Mouse (Mus musculus) cerebellum, adult 9-11 months (tissue): Measurements from ENCODE around the gene Efna5.

Experiments used
- DNase-seq: peaks from one replicate; pipeline ENCODE4 v3.0.0; 2022

Efna5 gene

DNA sequence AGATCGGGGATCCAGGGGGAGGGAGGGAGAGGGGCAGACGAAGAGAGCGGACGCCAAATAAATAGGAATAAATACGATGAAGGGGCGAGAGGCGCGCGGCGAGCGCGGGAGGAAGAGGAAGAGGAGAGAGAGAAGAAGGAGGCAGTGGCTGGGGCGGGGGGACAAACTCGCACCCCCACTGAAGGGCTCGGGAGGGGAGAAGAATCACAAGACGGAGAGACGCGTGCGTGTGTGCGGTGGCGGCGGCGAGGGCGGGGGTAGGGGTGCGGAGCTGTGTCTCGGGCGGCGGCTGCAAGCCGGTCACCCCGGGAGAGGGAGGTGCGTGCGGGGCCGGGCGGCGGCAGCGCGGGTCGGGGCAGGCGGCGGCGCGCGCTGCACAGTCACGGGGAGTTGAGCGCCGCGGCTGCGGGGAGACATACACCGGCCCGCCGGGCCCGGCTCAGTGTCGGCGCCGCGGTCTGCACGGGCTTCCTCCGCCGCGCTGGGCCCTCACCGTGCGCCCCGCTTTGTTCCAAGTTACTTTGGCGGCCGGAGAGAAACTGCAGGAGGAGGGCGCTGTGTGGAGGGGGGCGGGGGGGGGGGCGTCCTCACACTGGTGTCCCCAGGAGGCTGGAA is at the start of gene Efna5:
Gene Efna5 (minus strand): TSS at position 142 of the 615 bp plus-strand sequence.
- DNase-seq: peak; percentile 18

DNA sequence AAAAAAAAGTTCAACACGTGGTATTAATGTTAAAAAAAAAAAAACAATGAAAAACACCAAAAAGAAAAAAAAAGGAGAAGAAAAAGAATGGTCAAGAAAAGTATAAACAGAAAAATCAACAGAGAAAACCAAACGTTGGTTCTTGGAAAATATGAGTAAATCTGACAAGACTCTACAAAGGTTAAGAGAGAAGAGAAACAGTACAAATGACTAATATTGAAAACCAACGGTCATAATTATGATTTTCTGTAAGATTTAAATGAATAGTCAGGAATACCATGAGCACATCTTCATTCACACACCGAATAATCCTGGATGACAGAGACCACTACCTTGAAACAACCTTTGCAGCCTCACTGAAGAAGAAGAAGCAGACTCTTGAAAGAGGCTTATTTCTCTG is 34.2 kb upstream of the Efna5 start:
- no peak for DNase-seq

DNA sequence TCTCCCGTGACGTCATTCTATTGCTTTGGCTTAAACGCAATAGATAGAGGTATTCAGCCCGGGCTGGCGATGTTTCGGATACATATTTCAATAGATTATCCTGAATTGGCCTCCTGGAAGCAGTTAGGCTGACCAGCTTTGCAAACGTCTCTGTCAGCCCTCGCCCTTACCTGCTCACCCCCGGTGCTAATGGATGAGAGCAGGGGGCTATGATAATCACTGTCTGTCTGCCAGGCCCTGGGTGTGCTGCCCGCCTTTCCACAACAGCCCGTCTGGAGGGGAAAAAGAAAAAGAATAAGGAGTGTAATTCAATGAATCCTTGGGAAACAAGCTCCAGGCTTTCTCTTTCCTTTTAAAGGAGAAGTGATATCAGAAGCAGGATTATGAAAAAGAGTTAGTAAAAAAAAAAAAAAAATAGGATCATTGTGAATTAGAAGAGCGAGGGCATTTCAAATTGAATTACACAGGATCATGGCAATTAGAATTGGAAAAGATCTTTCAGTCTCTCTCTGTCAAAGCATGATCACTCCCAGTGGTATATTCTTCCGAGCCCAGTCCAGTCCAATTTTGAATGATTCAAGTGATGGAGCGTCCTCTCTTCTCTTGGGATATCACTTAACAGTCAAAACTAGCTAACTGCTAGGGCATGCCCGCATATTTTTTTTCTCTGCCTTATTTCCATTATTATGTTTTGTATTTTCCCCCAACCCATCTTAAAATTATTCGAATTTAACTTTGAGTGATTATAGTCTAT is 24.8 kb upstream of the Efna5 start:
- DNase-seq: no peak

DNA sequence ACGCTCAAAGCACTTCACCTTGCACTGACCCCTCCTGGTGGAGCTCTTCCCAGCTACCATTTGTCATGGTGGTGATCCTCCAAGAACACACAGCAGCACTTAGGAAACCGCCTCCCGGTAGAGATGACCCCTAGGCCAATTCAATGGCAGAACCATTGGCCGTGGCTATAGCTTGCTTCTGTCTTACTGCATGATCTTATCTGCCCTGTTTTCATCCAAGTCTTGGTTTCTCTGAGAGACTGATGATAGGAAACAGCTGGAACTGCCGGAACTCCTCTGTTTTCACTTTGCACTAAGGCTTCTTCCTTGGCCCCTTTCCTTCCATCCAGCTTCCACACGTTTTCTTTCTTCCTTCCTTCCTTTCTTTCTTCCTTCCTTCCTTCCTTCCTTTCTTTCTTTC is 17.9 kb upstream of the Efna5 start:
- no peak for DNase-seq

DNA sequence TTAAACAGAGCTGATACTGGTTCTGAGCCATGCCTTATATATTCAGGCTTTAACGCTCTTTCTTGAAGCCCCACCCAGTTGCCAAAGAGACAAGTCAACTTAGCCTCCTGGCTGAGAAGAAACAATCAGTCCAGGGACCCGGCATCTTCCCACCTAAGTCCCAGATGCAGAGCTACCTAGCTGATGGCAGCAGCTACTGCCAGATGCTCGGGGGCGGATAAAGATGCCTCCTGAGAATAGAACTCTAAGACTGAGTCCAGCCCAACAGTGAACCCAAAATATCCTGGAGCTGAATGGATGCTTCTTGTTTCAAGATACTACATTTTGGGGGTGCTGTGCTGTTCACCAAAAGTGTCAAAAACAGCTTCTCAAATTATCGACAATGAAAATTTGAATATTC is 8.9 kb upstream of the Efna5 start:
- no peak for DNase-seq

DNA sequence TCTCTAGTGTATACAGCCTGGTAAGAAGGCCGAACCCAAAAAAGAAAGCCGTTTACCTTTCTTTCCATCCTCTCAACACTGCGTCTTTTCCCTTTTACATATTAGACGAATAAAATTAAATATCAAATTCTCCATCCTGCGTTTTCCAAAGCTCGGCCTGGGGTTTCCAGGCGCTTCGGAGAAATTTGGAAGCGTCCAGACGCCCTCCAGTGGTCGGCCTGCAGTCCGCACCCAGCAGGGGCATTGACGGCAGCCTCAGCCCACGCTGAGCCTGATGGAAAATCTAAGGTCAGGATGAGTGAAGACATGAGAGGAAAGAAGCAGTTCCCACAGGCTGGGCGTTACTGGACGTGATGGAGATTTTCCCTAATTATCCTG is 3.0 kb upstream of the Efna5 start:
- peak; percentile 39 for DNase-seq

DNA sequence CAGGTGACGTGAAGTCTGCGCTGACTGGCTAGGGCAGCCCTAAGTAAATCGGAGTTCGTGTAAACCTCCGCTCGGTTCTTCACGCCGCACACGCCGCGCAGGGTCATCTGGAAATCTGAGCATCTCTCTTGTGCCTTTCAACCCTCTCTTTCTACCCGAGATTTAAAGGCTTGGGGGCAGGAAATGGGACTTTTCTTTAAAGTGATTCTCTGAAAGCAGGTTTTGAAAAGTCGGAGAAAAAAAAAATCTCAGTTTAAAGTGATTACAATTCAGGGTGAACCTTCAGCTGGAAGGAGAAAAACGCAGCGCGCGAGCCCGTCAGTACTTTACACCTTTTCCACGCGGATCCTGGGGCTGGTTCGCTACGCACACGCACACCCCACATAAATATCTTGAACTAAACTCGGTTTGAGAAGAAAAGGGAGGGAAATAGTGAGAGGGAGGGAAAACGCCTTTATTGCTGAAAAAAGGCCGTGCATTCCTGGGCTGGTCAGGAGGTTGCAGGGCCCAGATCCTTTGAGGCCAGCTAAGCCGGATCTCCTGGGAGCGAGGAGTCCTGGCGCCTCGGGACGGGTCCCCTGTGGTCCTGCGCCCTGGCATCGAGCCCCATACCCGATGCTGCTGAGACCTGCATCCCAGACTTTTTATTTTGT is 2.5 kb upstream of the Efna5 start:
- peak; percentile 24 for DNase-seq

DNA sequence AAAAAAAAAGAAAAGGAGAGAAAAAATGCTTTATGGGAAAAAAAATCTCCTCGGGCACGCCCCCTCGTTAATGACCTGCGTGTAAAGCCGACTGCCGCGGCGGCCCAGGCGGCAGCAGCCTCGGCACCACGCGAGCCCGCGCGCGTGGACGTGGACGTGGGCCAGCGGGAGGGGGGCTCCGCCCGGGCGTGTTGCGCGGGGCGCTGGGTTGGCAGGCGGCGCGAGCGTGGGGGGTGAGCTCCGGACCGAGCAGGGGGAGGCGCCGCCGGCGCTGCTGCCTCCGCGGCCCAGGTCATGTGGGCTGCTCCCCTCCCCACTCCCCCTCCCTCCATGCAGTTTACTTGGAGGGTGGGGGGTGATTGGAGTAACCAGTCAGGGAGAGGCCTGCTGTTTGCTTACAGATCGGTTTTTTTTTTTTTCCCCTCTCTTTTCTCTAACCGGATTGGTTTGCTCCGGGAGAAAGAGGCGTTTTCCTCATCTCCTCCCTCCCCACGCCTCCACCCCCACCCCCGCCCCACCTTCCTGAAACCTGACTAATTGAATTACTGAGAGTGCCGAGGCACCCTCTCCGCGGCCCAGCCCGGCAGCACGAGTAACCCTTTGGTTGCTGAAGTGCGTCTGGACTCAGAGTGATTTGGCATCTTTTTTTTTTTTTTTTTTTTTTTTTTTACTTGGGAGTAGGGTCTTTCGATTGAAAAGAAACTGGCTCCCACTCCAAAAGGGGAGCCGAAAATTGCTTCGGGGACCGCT is 1.8 kb upstream of the Efna5 start:
- peak; percentile 59 for DNase-seq

DNA sequence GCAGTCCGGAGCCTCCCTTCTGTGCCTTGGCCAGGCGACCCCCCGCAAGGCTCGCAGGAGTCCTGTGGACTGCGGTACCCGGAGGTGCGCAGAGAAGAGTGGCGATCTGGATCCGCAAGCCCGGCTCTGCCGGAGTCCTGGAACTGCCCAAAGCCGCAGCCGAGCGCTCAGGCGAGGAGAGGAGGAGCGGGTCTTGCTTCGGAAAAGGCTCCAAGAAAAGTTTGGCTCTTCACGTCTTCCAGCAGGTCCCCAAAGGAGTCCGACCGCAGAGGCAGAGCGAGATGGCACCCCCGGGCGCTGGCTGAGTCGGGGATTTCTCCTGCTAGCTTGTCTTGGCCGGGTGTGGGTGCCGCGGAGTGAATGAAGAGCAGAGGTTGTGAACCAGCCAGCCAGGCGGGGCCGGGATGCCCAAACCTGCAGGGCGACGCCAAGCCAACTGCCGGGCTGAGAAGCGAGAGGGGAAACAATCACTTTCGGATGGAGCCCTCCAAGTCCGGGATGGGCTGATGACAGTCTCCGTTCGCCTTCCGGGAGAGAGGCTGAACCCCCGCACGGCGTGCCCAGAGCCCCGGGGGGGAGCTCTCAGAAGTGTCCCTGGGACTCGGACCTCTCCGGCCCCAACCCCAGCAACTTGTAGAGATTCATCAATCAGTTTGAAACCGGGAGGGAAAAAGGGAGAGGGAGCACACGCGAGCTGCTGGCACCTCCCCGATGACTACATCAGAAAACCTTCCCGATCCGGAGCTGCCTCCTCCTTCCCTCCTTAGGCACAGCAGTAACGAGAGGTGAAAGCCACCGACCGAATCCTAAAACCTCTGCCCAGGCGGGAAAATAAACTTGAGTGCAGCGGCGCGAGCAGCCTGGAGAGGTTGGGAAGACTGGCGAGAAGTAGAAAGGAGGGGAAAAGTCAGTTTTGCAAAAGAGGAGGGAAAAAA is 941 bp upstream of the Efna5 start:
- DNase-seq: peak; percentile 19

DNA sequence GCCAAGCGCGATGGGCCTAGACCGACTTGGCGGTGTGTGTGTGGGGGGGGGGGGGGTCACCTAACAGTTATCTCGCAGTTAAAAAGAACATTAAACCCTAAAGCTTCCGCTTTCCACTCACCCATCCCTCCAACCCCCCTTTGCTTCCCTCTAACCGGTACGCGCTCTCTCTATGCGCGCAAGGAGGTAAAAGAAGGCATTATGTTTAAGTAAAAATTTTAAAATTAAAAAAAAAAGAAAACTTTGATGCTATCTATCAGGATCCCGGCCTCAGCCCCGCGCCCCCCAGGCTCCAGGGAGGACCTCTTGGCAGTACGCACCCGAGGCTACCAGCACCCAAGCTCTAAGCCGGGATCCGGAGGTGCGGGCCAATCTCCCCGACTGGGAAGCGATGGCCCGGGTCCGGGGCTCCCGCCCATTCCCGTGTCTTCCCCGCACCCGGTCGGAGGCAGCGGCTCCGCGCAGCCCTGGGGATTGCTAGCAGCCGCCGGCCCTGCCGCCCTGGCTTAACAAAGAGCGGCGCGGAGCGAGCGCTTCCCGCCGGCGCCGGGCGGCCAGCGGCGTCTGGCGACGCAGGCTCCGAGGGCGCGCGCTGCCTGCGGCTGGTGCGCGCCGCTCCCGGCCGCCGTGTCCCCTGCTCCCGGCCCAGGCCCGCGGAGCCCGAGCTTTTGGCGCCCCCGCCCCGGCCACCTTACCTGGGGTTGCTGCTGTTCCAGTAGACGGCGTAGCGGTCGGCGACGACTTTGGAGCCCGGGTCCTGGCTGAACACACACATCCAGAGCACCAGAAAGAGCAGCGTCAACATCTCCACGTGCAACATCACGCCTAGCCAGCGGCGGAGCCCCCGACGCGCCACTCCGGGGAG is 574 bp downstream of the Efna5 start:
- DNase-seq: peak; percentile 15

DNA sequence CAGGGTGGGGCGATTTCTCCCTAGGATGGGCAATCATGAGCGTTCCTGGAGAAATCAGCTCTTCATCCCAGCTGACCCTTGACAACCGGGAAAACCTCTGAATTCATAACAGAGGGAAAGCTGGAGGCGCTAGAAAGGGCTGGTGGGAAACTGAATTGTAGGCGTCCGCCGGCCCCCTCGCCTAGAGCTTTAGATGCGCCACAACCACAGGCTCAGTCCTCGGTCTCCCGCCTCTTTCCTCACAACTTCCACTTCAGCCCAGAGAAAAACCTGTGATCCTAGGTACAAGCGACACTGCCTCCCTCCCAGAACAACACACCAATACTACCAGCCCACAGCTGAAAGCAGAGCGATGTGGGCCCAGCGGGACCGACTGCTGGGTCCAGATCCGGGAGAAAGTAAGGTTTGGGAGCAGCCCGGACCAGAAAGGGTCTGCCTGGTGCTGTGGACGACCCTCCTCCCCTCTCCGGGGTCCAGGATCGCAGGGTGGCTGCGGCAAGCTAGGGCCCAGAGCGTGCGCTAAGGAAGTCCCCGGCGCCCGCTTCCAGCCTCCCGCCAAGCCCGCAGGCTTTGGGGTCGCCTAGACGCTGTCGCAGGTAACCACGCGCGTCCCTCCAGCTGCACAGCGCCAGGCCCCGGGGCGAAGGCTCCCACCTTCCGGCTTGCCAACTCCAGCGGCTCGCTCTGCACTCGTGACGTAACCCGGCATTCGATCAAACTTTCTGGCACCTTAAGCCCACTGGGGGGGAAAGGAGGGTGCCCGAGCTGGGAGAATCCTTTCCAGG is 1.4 kb downstream of the Efna5 start:
- DNase-seq: peak; percentile 7

DNA sequence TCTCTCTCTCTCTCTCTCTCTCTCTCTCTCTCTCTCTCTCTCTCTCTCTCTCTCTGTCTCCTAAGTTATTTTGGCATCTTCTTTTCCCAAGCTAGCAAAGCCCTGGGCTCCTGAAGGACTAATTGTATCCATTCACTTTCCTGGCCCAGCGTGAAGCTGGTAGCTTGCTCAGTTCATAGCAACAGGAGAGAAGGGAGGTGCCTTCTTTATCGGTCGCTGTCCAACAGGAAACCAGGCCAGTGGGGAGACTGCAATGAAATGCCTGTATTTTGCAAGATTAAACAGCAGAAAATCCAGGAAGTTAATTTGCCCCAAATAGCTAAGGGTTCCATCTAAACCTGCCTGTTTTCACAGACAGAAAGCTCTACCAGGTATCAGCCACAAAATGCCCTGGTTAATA is 5.4 kb downstream of the Efna5 start:
- no peak for DNase-seq

DNA sequence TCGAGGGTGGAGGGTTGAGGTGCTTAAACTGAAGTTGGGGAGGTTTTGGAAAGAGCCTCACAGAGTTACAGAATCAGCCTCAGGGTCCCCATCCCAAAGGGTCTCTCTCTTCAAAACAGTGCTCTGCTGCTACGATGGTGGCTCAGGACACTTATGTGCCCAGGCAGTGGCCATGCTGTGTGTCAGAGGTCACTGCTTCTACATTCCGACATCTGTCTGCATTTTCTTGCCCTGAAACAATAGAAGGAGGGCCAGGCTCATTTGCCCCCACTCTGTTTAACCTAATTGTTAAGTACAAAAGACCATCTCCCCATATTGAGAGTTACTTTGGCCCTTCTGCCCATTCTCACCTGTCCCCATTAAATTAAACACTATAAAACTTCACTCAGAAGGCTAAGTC is 9.2 kb downstream of the Efna5 start:
- no peak for DNase-seq

DNA sequence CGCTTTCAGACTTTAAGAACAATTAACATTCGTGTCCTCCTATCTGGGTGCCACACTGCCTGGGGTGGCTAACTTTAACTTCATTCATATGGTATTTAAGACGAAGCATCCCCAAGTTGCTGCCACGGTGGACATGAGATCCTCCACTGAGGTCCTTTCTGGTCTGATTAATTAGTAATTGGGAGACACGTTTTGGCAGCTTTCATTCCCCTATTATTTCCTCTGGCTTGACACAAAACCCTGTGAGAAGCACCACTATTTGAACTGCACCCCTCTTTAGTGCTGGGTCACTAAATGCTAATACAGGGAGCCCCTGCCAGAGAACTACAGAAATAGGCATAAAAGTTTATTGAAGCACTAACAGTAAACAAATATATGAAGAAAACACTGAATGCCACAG is 9.9 kb downstream of the Efna5 start:
- DNase-seq: no peak

DNA sequence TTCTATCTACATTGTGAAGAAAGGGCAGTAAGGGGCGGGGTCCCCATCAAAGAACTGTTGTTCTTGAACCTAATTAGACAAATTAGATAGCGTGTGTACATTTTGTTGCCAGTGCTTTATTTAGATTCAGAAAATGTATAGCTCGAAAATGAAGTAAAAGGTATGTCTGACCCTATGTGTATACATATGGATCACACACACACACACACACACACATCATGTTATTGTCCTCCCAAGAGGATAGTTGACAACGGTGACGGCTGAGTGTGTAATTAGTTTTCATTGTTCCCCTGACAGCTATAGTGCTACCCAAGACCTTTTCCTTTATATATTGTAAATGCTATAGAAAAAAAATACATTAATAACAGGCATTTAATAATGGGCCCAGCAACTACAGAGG is 10.7 kb downstream of the Efna5 start:
- DNase-seq: no peak

DNA sequence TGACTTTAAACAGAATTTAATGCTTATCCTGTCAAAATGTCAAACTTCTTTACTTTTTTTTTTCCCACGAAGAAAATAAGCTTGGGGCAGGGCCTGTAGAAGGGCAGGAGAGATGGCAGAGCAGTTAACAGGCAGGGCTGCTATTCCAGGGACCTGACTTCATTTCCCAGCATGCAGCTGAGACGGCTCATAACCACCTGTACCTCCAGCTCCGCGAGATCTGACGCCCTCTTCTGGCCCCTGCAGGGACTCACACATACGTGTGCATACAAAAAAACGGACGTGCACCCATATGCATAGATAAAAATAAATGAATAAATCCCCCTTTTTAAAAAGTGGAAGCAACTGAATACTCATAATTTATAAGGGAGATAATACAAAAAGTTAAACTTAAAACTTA is 16.2 kb downstream of the Efna5 start:
- no peak for DNase-seq

DNA sequence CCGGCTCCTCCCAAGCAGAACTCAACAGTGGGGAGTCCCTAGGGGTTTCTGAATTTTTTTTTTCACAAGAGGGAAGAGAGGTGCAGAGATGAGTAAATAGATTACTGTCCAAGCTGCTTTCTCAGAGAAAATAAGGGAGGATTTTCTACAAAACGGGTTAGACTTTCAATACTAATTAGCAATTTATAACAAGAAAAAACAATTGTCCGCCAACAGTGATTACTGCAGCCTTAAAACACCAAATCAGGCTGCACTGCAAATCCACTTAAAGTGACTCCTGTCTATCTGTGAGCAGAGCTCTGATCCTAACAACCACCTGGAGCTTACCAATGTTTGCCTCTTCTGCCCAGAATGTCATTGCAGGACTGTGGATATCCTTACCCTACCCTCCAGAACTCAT is 18.1 kb downstream of the Efna5 start:
- no peak for DNase-seq

DNA sequence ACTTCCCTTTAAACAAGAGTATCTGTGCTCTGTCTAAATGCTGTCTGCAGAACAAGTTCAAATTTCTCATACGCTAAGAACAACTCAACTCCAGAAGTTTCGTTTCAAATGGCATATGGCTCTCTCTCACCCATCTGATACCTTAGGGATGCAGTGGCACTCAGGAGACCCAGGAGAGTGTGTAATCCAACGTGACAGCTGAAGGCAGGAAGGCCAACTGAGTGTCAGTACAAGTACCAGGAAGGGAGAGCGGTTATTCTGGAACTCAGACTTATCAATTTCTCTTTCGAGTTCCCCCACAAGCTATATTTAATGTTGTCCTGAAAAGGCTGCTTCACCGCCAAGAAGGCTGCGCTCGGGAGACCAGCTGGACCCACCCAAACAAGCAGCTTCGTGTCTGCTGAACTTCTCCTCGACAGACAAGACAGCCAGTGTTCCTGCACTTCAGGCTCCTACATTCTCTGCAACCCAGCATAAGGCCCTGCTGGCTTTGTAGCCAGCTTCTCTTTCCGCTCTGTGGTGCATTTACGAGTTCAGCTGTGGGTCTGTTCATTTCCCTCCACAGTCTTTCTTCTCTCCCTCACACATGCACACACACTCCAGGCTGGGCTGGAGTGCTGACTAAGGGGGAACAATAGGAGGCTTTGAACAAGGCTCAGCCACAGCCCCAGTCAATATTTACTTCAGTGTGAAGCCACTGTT is 18.7 kb downstream of the Efna5 start:
- DNase-seq: no peak

DNA sequence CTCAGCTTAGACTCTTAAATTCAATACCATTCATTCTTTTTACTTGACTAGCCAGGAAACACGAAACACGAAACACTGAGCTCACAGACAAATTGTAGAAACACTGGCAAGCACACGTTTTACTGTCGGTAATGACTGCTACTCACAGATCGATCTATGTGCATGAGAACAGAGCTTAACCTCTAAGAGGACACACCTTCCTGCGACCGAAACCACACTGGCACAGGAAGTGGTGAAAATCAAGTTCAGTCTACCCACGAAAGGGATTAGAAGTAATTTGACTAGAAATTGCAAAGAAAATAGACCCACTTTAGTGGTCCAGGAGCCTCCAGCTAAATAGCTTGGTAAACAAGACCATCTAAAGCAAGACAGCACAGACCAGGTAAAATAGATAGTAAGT is 23.8 kb downstream of the Efna5 start:
- no peak for DNase-seq

DNA sequence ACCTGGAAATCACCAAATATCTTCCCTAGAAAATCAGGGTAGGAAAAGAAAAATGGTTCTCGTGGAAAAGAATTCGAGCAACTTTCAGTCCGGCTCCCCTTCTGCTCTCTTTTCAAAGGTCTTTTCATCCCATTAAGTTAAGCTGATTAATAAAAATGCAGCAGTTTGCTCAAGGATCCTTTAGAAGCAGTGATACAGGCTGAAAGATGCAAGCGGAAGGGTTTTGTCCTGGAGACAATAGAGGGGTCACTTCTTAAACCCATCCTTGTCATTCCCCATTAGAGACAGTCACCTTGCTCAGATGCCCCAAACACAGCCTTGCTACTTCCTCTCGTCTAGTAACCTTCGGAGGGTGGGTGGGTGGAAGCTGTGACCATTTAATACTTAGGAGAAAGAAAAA is 27.4 kb downstream of the Efna5 start:
- DNase-seq: no peak
